Mouse (Mus musculus) spleen, adult 2 months (tissue): Measurements from ENCODE around the gene Arl8a.

Source experiments
- CTCF ChIP-seq: fragments of 200-500 bp; IDR thresholded peaks from 2 replicates; pipeline ENCODE4 v1.5.1; 2011; ENCODE audit warnings: mild to moderate bottlenecking, inconsistent platforms; ENCODE audit not compliant: insufficient read depth, insufficient read length, insufficient replicate concordance; ENCODE audit errors: extremely low read depth
- POLR2A ChIP-seq: fragments of 200-500 bp; IDR thresholded peaks from 2 replicates; pipeline ENCODE4 v1.6.1; 2011; ENCODE audit warnings: low read depth, low read length, inconsistent platforms

DNA sequence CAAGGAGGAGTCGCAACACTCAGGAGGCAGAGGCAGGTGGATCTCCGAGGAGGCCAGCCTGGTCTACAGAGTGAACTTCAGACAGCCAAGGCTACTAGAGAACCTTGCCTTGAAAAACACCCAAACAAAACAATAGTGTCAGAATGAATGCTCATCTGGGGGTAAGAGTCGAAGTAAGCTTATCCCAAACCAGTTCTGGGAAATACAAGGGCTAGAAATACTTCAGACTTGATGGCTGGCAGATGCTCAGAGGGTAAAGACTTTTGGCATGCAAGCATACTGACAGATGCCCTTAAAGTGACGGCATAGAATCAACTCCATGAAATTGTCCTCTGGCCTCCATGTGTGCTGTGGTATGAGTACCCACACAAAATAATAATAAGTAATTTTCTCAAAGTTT is 42.6 kb downstream of the Arl8a start:
- TF ChIP-seq POLR2A (no peak), CTCF (no peak)
